Mouse (Mus musculus): ENCODE data around the gene Ctbp2. TPM values are rescaled to one million over a fixed set of nuclear protein-coding genes. Genes with fewer than 3 reads are reported as not detected.
A peak's percentile ranks its signal among the peaks of the same experiment; 100 is the strongest.

Gene Ctbp2
- total and polyA plus RNA-seq, 2 experiments from 2014 or later = 29.1 to 64.8 TPM

- DNase-seq (ENCODE audit: low spot score) (no peak), ATAC-seq (ENCODE audit: low FRiP score) (no peak)
- 22% methylated on average over 20 of the region's 20 CpGs for WGBS
- H3K4me2 ChIP-seq (ENCODE audit: low read depth, low read length, poor library complexity, severe bottlenecking) = peak overlapping the region; percentile 26
- H3K9me3 ChIP-seq (ENCODE audit: low read length) = no peaks in the 10 kb centered on the region
- H3K27ac ChIP-seq (ENCODE audit: low read depth, low read length) = no peak overlapping the region
- TF ChIP-seq CTCF (IDR thresholded peaks at IDR 0.05) = no peak
- no peak overlapping the region for H3K4me3 ChIP-seq (ENCODE audit: low read depth, low read length)
- H3K36me3 ChIP-seq (ENCODE audit: insufficient read depth, low read length) = no peaks in the 10 kb centered on the region
- no peaks in the 10 kb centered on the region for H3K27me3 ChIP-seq (ENCODE audit: insufficient read depth, low read length)
- H3K9ac ChIP-seq (replicated peaks; ENCODE audit: low read length, poor library complexity, severe bottlenecking) = no peak overlapping the region
- H3K4me1 ChIP-seq (ENCODE audit: insufficient read depth, low read length) = peaks cover 4% of the 10 kb centered on the region; the same call in 1 of the 2 replicates
These were observed 9.2 kb downstream of the Ctbp2 start for GRCm38 (mm10) chr7:133114847-133115470.

DNA sequence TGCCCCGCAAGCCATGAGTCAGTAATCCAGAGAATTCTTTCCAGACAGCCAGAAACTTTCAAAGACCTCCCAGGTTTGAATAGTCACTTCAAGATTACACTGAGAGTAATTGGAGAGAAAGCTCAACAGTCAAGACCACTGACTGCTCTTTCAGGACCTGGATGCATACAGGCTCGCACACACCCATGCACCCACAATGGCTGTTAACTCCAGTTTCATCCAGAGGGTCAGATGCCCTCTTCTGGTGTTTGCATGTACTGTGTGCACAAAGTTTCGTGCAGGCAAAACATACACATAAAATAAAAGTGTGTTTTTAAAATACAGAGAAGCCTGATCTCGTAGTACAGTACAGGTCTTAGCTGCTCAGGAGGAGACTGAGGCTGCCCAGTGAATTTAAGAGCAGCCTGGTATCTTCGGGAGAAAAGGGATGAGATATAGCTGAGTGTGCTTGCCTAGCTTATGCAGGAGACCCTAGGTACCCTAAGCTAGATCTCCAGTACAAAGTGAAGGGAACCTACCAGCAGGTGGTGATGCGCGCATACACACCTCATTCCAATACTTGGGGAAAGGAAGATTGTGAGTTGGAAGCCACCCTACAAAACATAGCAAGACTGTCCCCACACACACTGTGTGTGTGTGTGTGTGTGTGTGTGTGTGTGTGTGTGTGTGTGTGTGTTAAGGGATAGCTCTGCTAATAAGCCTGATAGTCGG lies 10.8 kb downstream of the Ctbp2 start:
- no peaks in the 10 kb centered on the region for H3K9me3 ChIP-seq (ENCODE audit: low read length)
- H3K4me3 ChIP-seq (ENCODE audit: low read depth, low read length) = no peak overlapping the region
- H3K4me1 ChIP-seq (ENCODE audit: insufficient read depth, low read length) = peaks cover 4% of the 10 kb centered on the region; the same call in 1 of the 2 replicates
- no peak overlapping the region for H3K4me2 ChIP-seq (ENCODE audit: low read depth, low read length, poor library complexity, severe bottlenecking)
- H3K36me3 ChIP-seq (ENCODE audit: insufficient read depth, low read length) = no peaks in the 10 kb centered on the region
- ATAC-seq (ENCODE audit: low FRiP score) = no peak
- WGBS = 78% methylated on average over 8 of the region's 8 CpGs
- H3K9ac ChIP-seq (replicated peaks; ENCODE audit: low read length, poor library complexity, severe bottlenecking) = no peak overlapping the region
- H3K27me3 ChIP-seq (ENCODE audit: insufficient read depth, low read length) = no peaks in the 10 kb centered on the region
- DNase-seq (ENCODE audit: low spot score) = no peak
- TF ChIP-seq CTCF (IDR thresholded peaks at IDR 0.05) = peak; percentile 58
- H3K27ac ChIP-seq (ENCODE audit: low read depth, low read length) = no peak overlapping the region

- no peak overlapping the region for H3K9ac ChIP-seq (replicated peaks; ENCODE audit: low read length, poor library complexity, severe bottlenecking)
- H3K9me3 ChIP-seq (ENCODE audit: low read length) = no peaks in the 10 kb centered on the region
- DNase-seq (ENCODE audit: low spot score) (no peak), ATAC-seq (ENCODE audit: low FRiP score) (no peak)
- H3K4me2 ChIP-seq (ENCODE audit: low read depth, low read length, poor library complexity, severe bottlenecking) = no peak overlapping the region
- no peak for TF ChIP-seq CTCF (IDR thresholded peaks at IDR 0.05)
- peaks cover 4% of the 10 kb centered on the region; the same call in 1 of the 2 replicates for H3K4me1 ChIP-seq (ENCODE audit: insufficient read depth, low read length)
- 20% methylated on average over 6 of the region's 6 CpGs for WGBS
- no peaks in the 10 kb centered on the region for H3K36me3 ChIP-seq (ENCODE audit: insufficient read depth, low read length)
- H3K27me3 ChIP-seq (ENCODE audit: insufficient read depth, low read length) = no peaks in the 10 kb centered on the region
- H3K27ac ChIP-seq (ENCODE audit: low read depth, low read length) = no peak overlapping the region
- H3K4me3 ChIP-seq (ENCODE audit: low read depth, low read length) = no peak overlapping the region
These were observed 11.8 kb downstream of the Ctbp2 start for GRCm38 (mm10) chr7:133112351-133112831.

- H3K4me2 ChIP-seq (ENCODE audit: low read depth, low read length, poor library complexity, severe bottlenecking) = no peak overlapping the region
- no peaks in the 10 kb centered on the region for H3K4me1 ChIP-seq (ENCODE audit: insufficient read depth, low read length)
- H3K27ac ChIP-seq (ENCODE audit: low read depth, low read length) = no peak overlapping the region
- no peaks in the 10 kb centered on the region for H3K36me3 ChIP-seq (ENCODE audit: insufficient read depth, low read length)
- WGBS = over 99% methylated on average over 4 of the region's 4 CpGs
- H3K9ac ChIP-seq (replicated peaks; ENCODE audit: low read length, poor library complexity, severe bottlenecking) = no peak overlapping the region
- no peak for DNase-seq (ENCODE audit: low spot score)
- TF ChIP-seq CTCF (IDR thresholded peaks at IDR 0.05) = no peak
- no peaks in the 10 kb centered on the region for H3K9me3 ChIP-seq (ENCODE audit: low read length)
- no peak overlapping the region for H3K4me3 ChIP-seq (ENCODE audit: low read depth, low read length)
- no peaks in the 10 kb centered on the region for H3K27me3 ChIP-seq (ENCODE audit: insufficient read depth, low read length)
- ATAC-seq (ENCODE audit: low FRiP score) = no peak
These were observed 14.7 kb downstream of the Ctbp2 start for GRCm38 (mm10) chr7:133109442-133109841.

- whole genome bisulfite sequencing = 93% methylated on average over 2 of the region's 2 CpGs
- ATAC-seq (ENCODE audit: low FRiP score) = no peak
- H3K27ac ChIP-seq (ENCODE audit: low read depth, low read length) = no peak overlapping the region
- no peaks in the 10 kb centered on the region for H3K9me3 ChIP-seq (ENCODE audit: low read length)
- no peaks in the 10 kb centered on the region for H3K36me3 ChIP-seq (ENCODE audit: insufficient read depth, low read length)
- no peaks in the 10 kb centered on the region; the same call in 1 of the 2 replicates for H3K4me1 ChIP-seq (ENCODE audit: insufficient read depth, low read length)
- no peak for TF ChIP-seq CTCF (IDR thresholded peaks at IDR 0.05)
- no peak overlapping the region for H3K4me2 ChIP-seq (ENCODE audit: low read depth, low read length, poor library complexity, severe bottlenecking)
- no peak overlapping the region for H3K4me3 ChIP-seq (ENCODE audit: low read depth, low read length)
- DNase-seq (ENCODE audit: low spot score) = no peak
- H3K27me3 ChIP-seq (ENCODE audit: insufficient read depth, low read length) = no peaks in the 10 kb centered on the region
- no peak overlapping the region for H3K9ac ChIP-seq (replicated peaks; ENCODE audit: low read length, poor library complexity, severe bottlenecking)
These were observed 15.5 kb downstream of the Ctbp2 start for GRCm38 (mm10) chr7:133108695-133109094.

DNA sequence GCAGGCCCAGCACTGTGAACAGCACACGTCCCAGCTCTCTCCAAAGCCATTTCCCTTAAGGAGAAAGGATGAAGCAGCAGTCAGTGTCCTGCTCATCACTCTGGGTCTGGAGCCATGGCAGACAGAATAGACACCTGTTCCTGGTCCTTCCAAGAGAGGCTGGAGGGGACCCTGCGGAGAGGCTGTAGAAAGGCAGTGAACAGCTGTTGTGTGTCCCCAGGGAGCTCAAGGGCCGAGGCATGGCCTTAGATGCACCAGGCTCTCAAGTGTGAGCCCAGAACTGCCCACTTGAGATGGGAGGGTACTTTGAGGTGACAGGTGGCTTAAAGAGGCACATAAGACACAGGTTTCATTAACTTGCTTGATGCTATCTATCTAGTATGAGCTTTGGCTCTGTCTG lies 21.6 kb downstream of the Ctbp2 start:
- 72% methylated on average over 3 of the region's 3 CpGs for WGBS
- H3K27me3 ChIP-seq (ENCODE audit: insufficient read depth, low read length) = no peaks in the 10 kb centered on the region
- H3K4me1 ChIP-seq (ENCODE audit: insufficient read depth, low read length) = peaks cover under 1% of the 10 kb centered on the region; the same call in 1 of the 2 replicates
- DNase-seq (ENCODE audit: low spot score) (no peak), ATAC-seq (ENCODE audit: low FRiP score) (no peak)
- no peaks in the 10 kb centered on the region for H3K36me3 ChIP-seq (ENCODE audit: insufficient read depth, low read length)
- H3K9me3 ChIP-seq (ENCODE audit: low read length) = no peaks in the 10 kb centered on the region
- no peak overlapping the region for H3K4me2 ChIP-seq (ENCODE audit: low read depth, low read length, poor library complexity, severe bottlenecking)
- H3K9ac ChIP-seq (replicated peaks; ENCODE audit: low read length, poor library complexity, severe bottlenecking) = no peak overlapping the region
- TF ChIP-seq CTCF (IDR thresholded peaks at IDR 0.05) = no peak
- no peak overlapping the region for H3K4me3 ChIP-seq (ENCODE audit: low read depth, low read length)
- no peak overlapping the region for H3K27ac ChIP-seq (ENCODE audit: low read depth, low read length)

All from midbrain, postnatal 0 days (tissue).